Mouse (Mus musculus): ENCODE data around the gene Gucy2c. TPM values are rescaled to one million over a fixed set of nuclear protein-coding genes. Genes with fewer than 3 reads are reported as not detected.

Gene Gucy2c
- polyA plus RNA-seq, 1 experiment from 2014 or later: 0.06 TPM

DNA sequence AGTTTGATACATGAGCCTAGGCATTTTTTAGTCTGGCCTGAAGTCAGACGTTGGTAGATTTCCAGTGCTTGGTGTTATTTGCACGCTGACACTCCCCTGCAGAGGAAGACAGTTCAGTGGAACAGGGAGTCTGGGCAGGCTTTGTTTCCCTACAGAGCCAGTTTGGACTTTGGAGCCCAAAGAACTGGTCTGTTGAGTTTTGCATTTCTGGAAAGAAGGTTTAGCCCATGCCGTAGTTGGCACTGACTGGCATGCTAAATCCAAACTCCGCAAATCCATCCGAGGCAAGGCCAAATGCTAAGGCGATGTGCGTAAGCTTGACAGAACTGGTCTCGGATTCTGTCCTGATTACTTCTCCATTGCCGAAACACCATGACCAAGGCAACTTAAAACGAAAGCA is 29.6 kb upstream of the Gucy2c start:
- H3K4me3 ChIP-seq: no peak overlapping the region
- peaks cover 39% of the 10 kb centered on the region for H3K36me3 ChIP-seq
- no peak overlapping the region for H3K4me2 ChIP-seq
- 85% methylated on average over 10 of the region's 10 CpGs for WGBS
- H3K4me1 ChIP-seq: peaks cover 24% of the 10 kb centered on the region
- no peak overlapping the region for H3K9ac ChIP-seq
- H3K9me3 ChIP-seq: no peaks in the 10 kb centered on the region
- no peaks in the 10 kb centered on the region for H3K27me3 ChIP-seq
- ATAC-seq (ENCODE audit: insufficient number of reproducible peaks, low FRiP score, low TSS enrichment, low read depth): no peak
- no peak overlapping the region for H3K27ac ChIP-seq

DNA sequence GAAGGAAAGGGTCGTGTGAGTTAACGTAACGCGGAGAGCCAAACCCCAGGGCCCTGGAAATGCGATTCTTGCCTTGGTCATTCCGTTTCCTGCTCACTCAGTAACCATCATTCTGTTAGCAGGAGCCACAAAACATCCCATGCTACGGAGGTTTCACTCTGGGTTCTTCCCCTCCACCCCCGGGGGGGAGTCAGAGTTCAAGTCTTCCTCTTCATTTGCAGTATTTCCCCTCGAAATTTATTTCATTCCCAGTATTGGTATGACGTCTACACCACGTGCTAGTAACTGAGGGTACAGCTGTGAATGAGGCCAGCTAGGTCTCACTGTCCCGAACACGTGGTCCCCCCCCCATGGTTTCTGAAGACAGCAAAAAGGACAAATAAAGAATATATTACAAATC is 28.1 kb upstream of the Gucy2c start:
- ATAC-seq (ENCODE audit: insufficient number of reproducible peaks, low FRiP score, low TSS enrichment, low read depth): no peak
- Histone ChIP-seq H3K4me3 (peak overlapping the region; percentile 91), H3K4me1 (peaks cover 24% of the 10 kb centered on the region), H3K27me3 (no peaks in the 10 kb centered on the region), H3K9ac (no peak overlapping the region), H3K36me3 (peaks cover 26% of the 10 kb centered on the region), H3K27ac (no peak overlapping the region), H3K4me2 (peak overlapping the region; percentile 90), H3K9me3 (no peaks in the 10 kb centered on the region)
- 73% methylated on average over 13 of the region's 13 CpGs for WGBS

DNA sequence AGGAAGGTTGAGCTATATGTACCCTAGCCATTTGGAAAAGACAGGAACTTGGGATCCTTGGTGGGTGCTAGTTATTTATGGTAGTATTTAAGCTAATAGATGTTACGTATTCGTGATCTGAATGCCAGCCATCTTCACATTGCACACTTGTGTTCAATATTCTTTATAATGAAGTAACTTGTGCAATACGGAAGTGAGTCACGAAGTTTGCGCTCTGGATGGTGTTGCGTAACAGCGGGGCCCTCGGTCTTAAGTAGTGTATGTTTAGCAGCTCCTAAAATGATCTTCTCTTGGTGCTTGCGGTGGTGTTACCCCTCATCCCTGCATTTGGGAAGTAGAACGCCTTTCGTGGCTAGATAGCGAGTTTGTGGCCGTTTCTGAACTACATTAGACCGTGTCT is 27.5 kb upstream of the Gucy2c start:
- Histone ChIP-seq H3K36me3 (peaks cover 20% of the 10 kb centered on the region), H3K9ac (peak overlapping the region; percentile 70), H3K4me2 (peak overlapping the region; percentile 90), H3K4me3 (peak overlapping the region; percentile 91), H3K27ac (peak overlapping the region; percentile 67), H3K9me3 (no peaks in the 10 kb centered on the region), H3K27me3 (no peaks in the 10 kb centered on the region), H3K4me1 (peaks cover 24% of the 10 kb centered on the region)
- no peak for ATAC-seq (ENCODE audit: insufficient number of reproducible peaks, low FRiP score, low TSS enrichment, low read depth)
- whole genome bisulfite sequencing: 28% methylated on average over 14 of the region's 14 CpGs

DNA sequence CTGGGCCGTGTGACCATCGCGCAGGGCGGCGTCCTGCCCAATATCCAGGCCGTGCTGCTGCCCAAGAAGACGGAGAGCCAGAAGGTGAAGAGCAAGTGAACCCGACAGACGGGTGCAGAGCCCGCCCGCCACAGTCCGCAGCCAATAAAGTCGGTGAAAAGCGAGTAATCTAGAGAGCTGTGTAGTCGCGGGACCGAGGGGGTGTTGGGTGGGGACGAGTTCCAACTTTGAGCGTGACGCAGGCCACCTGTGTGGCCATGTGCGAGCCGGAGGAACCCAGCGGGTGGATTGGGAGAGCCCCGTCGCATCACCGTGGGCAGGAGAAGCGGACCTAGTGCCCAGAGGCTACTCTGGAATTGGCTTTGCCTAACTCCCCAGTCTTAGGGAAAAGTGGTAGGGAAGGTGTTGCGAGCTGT is 27.1 kb upstream of the Gucy2c start:
- WGBS: under 1% methylated on average over 28 of the region's 28 CpGs
- Histone ChIP-seq H3K4me3 (peak overlapping the region; percentile 91), H3K9me3 (no peaks in the 10 kb centered on the region), H3K27ac (peak overlapping the region; percentile 67), H3K4me2 (peak overlapping the region; percentile 90), H3K9ac (peak overlapping the region; percentile 70), H3K36me3 (peaks cover 16% of the 10 kb centered on the region), H3K4me1 (peaks cover 24% of the 10 kb centered on the region), H3K27me3 (no peaks in the 10 kb centered on the region)
- ATAC-seq (ENCODE audit: insufficient number of reproducible peaks, low FRiP score, low TSS enrichment, low read depth): 0 out of 2 replicates have a peak, but pooled peaks have one; percentile 12

DNA sequence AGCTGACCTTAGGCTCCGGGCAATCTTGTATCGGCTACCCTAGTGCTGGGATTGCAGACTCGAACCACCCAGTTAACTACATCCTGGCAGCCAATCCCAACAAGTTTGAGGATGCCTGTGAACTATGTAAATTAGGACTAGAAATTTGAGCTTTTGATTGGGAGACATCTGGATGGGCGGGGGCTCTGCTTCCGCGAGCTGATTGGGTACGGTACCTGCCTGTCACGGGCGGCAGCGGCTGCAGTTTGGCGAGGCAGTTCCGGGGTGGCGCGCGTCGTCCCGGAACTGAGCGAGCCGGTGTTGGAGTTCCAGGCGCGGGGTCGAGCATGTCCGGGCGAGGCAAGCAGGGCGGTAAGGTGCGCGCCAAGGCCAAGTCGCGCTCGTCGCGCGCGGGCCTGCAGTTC is 26.5 kb upstream of the Gucy2c start, which contains the start of gene H2afj:
Gene H2afj (plus strand): TSS at position 231 of the 404 bp plus-strand sequence.
- Histone ChIP-seq H3K4me2 (peak within 1 kb of the TSS; percentile 90), H3K4me1 (peaks cover 30% of the 10 kb centered on the region), H3K9ac (peak within 1 kb of the TSS; percentile 70), H3K9me3 (no peaks in the 10 kb centered on the region), H3K27ac (peak within 1 kb of the TSS; percentile 83), H3K27me3 (no peaks in the 10 kb centered on the region), H3K36me3 (peaks cover 12% of the 10 kb centered on the region), H3K4me3 (peak within 1 kb of the TSS; percentile 91)
- WGBS: under 1% methylated on average over 34 of the region's 34 CpGs
- peak; percentile 89 for ATAC-seq (ENCODE audit: insufficient number of reproducible peaks, low FRiP score, low TSS enrichment, low read depth)

DNA sequence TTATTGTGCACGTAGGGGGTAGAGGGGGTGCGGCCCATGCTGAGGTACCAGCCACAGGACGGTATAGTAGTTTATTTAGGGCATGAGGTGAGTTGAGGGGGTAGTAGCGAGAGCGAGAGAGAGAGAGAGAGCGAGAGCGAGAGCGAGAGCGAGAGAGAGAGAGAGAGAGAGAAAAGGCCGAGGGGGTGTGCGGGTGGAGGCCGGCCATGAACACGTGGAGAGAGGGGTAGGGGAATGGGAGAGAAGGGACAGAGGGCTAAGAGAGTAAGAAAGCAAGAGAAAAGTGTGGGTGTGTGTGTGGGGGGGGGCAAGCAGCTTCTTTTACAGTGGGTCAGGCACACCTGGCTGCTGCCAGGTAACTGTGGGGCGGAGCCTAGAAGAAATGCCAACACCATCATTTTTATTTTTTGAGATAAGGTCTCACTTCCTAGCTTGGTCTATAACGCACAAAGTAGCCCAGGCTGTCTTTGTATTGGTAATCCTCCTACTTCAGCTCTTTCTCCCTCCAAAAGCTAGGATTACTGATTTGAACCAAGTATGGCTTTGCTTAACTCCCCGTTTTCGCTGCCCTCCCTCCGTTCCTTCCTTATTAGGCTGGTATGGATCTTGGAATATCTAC is 25.9 kb upstream of the Gucy2c start:
- H3K4me3 ChIP-seq: peak overlapping the region; percentile 91
- no peaks in the 10 kb centered on the region for H3K9me3 ChIP-seq
- H3K4me1 ChIP-seq: peaks cover 32% of the 10 kb centered on the region
- no peak for ATAC-seq (ENCODE audit: insufficient number of reproducible peaks, low FRiP score, low TSS enrichment, low read depth)
- peak overlapping the region; percentile 83 for H3K27ac ChIP-seq
- no peaks in the 10 kb centered on the region for H3K27me3 ChIP-seq
- 38% methylated on average over 18 of the region's 18 CpGs for WGBS
- peaks cover 9% of the 10 kb centered on the region for H3K36me3 ChIP-seq
- H3K4me2 ChIP-seq: peak overlapping the region; percentile 90
- H3K9ac ChIP-seq: no peak overlapping the region

DNA sequence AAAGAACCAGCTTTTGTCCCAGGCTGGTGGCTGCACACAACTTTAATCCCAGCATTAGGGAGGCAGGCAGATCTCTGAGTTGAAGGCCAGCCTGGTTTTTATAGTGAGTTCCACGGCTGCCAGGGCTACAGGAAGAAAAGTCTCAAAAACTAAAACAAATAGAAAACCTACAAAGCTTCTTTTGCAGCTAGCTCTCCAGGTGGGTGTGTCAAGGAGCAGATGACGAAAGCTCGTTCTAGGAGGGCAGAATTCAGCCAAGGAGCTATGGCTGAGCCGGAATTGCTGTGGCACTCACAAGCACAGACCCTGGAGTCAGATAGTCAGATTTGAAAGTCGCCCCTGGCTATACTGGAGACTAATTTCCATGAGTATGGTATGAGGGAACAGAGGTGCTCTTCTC is 25.3 kb upstream of the Gucy2c start:
- Histone ChIP-seq H3K9me3 (no peaks in the 10 kb centered on the region), H3K27me3 (no peaks in the 10 kb centered on the region), H3K4me2 (0 out of 2 replicates have a peak overlapping the region, but pooled peaks have one; percentile 90), H3K4me3 (no peak overlapping the region), H3K27ac (peak overlapping the region; percentile 83), H3K4me1 (peaks cover 32% of the 10 kb centered on the region), H3K36me3 (peaks cover 3% of the 10 kb centered on the region), H3K9ac (no peak overlapping the region)
- 54% methylated on average over 5 of the region's 5 CpGs for WGBS
- ATAC-seq (ENCODE audit: insufficient number of reproducible peaks, low FRiP score, low TSS enrichment, low read depth): no peak

DNA sequence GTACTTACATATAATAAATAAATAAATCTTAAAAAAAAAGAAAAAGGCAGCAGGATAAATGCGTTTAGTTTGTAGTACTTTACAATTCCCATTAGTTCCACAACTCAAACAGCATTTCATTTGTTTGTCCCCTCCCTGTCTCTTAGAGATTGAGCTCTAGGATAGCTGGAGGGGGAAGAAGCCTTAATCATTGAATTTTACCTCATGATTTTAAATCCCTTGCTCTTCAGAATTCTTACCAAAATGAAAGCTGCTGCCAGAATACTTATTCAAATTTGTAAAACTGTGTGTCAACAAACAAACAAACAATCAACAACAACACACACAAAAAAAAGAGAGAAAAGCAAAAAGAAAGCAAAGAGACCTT is 23.8 kb upstream of the Gucy2c start:
- Histone ChIP-seq H3K27ac (peak overlapping the region; percentile 100; the same call in 1 of the 2 replicates), H3K9ac (no peak overlapping the region), H3K36me3 (no peaks in the 10 kb centered on the region), H3K4me3 (no peak overlapping the region), H3K9me3 (no peaks in the 10 kb centered on the region), H3K4me1 (peaks cover 32% of the 10 kb centered on the region), H3K4me2 (no peak overlapping the region), H3K27me3 (no peaks in the 10 kb centered on the region)
- no peak for ATAC-seq (ENCODE audit: insufficient number of reproducible peaks, low FRiP score, low TSS enrichment, low read depth)
- WGBS: 75% methylated on average over 1 of the region's 1 CpGs

DNA sequence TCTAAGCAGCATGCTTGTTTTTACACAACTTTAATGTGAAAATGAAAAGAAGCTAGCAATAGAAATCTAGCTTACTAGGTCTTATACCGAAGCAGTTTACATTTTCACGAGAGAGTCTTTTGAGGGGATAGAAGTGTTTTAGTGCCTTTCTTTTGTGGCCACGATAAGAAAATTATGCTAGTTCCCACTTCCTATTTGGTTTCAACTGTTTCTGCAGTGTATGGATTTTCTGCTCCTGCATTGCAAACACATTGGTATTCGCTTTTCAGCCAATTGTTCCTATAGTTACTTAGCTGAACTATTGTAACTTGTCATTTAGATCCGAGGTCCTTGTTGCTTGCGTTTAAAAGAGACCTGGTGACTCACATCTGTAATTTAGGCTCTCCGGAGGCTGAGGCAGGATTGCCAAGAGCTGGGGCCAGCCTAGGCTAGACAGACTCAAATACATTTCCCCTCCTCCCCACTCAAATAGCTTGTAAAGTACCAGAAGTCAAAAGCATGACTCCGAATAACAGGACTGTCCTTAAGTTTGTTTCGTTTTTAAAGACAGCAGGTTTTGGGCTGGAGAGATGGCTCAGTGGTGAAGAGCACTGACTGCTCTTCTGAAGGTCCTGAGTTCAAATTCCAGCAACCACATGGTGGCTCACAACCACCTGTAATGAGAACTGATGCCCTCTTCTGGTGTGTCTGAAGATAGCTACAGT is 23.3 kb upstream of the Gucy2c start:
- no peak for ATAC-seq (ENCODE audit: insufficient number of reproducible peaks, low FRiP score, low TSS enrichment, low read depth)
- H3K9me3 ChIP-seq: no peaks in the 10 kb centered on the region
- H3K36me3 ChIP-seq: no peaks in the 10 kb centered on the region
- H3K27ac ChIP-seq: peak overlapping the region; percentile 100
- WGBS: 21% methylated on average over 9 of the region's 9 CpGs
- no peaks in the 10 kb centered on the region for H3K27me3 ChIP-seq
- no peak overlapping the region for H3K9ac ChIP-seq
- peak overlapping the region; percentile 74 for H3K4me2 ChIP-seq
- peaks cover 32% of the 10 kb centered on the region for H3K4me1 ChIP-seq
- peak overlapping the region; percentile 72 for H3K4me3 ChIP-seq

DNA sequence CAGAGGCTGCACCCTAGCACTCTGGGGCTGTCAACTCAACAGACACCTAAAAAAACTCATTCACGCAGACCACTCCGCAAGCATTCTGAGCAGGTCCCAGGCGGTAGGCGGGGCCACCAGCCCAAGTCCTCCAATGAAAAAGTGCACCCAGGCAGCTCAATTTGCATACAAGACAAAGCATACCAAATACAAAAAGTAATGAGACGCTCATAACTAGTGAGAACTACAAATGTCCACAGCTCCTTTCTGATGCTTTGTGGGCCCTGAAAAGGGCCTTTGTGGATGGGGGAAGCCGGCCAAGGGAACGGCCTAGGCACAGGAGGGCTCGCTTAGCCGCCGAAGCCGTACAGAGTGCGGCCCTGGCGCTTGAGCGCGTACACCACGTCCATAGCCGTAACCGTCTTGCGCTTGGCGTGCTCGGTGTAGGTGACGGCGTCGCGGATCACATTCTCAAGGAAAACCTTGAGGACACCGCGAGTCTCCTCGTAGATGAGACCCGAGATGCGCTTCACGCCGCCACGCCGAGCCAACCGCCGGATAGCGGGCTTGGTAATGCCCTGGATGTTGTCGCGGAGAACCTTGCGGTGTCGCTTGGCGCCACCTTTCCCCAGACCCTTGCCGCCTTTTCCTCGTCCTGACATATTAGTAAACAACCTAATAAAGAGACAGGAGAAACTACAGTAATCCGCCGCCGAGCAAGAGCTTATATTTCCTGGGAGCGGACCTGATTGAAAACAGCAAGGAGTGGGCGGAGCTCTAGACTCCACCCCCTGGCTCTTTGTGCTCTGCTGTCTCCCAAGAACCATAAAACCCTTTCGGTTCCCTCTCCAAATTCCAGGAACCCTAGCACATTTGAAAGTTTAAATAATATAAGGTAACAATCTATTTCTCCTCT is 22.4 kb upstream of the Gucy2c start, which contains the start of gene Hist4h4:
Gene Hist4h4 (minus strand): TSS at position 677 of the 895 bp plus-strand sequence.
- no peaks in the 10 kb centered on the region for H3K27me3 ChIP-seq
- ATAC-seq (ENCODE audit: insufficient number of reproducible peaks, low FRiP score, low TSS enrichment, low read depth): peak; percentile 71
- under 1% methylated on average over 50 of the region's 50 CpGs for WGBS
- no peaks in the 10 kb centered on the region for H3K36me3 ChIP-seq
- H3K9me3 ChIP-seq: no peaks in the 10 kb centered on the region
- peak within 1 kb of the TSS; percentile 100 for H3K27ac ChIP-seq
- H3K4me2 ChIP-seq: peak within 1 kb of the TSS; percentile 74
- H3K4me3 ChIP-seq: peak within 1 kb of the TSS; percentile 72
- peak within 1 kb of the TSS; percentile 91 for H3K9ac ChIP-seq
- peaks cover 23% of the 10 kb centered on the region for H3K4me1 ChIP-seq

DNA sequence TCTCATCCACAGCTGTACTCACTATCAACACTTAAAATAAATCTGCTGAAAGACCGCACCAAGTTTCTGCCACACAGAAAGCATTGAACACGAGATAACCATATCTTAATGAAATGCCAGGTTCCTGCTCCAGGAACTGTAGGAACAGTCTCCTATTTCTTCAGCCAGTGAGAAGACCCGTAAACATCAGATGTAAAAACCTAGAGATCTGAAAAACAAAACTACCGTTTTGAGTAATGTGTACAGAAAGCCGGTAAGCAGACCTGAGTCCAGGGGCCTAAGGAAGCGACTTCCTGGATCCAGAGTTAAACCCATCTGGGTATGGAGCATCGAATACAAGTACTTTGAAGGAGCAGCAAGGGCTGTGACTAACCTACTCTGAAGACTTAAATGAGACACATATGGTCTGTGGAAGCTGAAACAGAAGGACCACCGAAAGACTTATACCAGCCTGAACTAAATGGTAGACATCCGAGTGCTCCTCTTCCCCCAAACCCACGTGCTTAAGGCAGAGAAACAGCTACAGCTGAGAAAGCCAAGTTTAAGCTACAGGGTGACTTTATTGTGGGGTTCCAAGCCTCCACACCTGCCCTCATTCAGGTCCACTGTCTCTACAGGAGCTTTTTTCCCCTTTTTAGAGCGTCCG is 21.7 kb upstream of the Gucy2c start:
- ATAC-seq (ENCODE audit: insufficient number of reproducible peaks, low FRiP score, low TSS enrichment, low read depth): no peak
- 14% methylated on average over 12 of the region's 12 CpGs for WGBS
- Histone ChIP-seq H3K27me3 (no peaks in the 10 kb centered on the region), H3K9me3 (no peaks in the 10 kb centered on the region), H3K36me3 (no peaks in the 10 kb centered on the region), H3K4me2 (peak overlapping the region; percentile 74), H3K27ac (peak overlapping the region; percentile 100), H3K4me1 (peaks cover 18% of the 10 kb centered on the region), H3K9ac (peak overlapping the region; percentile 91; the same call in 1 of the 2 replicates), H3K4me3 (peak overlapping the region; percentile 72)

Data from limb, embryonic 15.5 days (tissue).